In genomic region chr3:122471017-122471721, GRCm38 (mm10) we compare ENCODE assay signal across 10 mouse cellular contexts.
DNase-seq lines count a peak whose midpoint lies in the region; ATAC-seq and TF ChIP-seq lines count a peak whose summit lies in the region.
"Had no signal": no experiment of that assay in that cellular context is flagged by ENCODE, and none has a peak within 500 bp of the region (broad histone marks: within the 10 kb centered on the region; RNA-seq: fewer than 3 reads in every experiment).

No protein-coding gene starts in this region.

- DNase-seq in embryo, embryonic 10 days (ENCODE audit: low spot score): peak; percentile 38
- no peak for DNase-seq in embryo, embryonic 11 days
- peak; percentile 72 to 83 for DNase-seq in cerebellum, adult 18-20 months
- DNase-seq in limb, embryonic 14.5 days (ENCODE audit: low spot score): no peak
- DNase-seq in kidney, postnatal 4 days: no peak
- no peak for DNase-seq in urinary bladder, postnatal 4 days (ENCODE audit: low spot score in 2 of 2)
- DNase-seq: right cerebral cortex, postnatal 25 days had no signal

- peaks cover 89% of the 10 kb centered on the region for H3K79me2 ChIP-seq in C2C12 (ENCODE audit: control insufficient read depth, insufficient read depth)

- H3K27ac ChIP-seq in limb, embryonic 14.5 days (replicated peaks; ENCODE audit: low read depth, low read length): 0 out of 2 replicates have a peak overlapping the region, but pooled peaks have one; percentile 5

- H3K4me1 ChIP-seq in limb, embryonic 14.5 days (ENCODE audit: control insufficient read depth, insufficient read depth, low read length): peaks cover 19% of the 10 kb centered on the region

- H3K4me2 ChIP-seq in limb, embryonic 14.5 days (replicated peaks; ENCODE audit: low read depth, low read length, severe bottlenecking): no peak overlapping the region

- H3K9ac ChIP-seq in limb, embryonic 14.5 days (ENCODE audit: low read depth, low read length, severe bottlenecking): no peak overlapping the region

- TF ChIP-seq CTCF in C2C12 (IDR thresholded peaks at IDR 0.05; ENCODE audit: control insufficient read depth, insufficient read depth, insufficient read length): no peak

- H3K79me3 ChIP-seq in C2C12 (ENCODE audit: low read depth): peaks cover 61% of the 10 kb centered on the region

- no peak for TF ChIP-seq POLR2A in limb, embryonic 14.5 days (IDR thresholded peaks at IDR 0.05; ENCODE audit: borderline replicate concordance, extremely low read depth, insufficient read depth, insufficient read length)

- no peak for ATAC-seq in limb, embryonic 14.5 days (ENCODE audit: low FRiP score, low read depth)
- no peak for ATAC-seq in inflammation-experienced regulatory T-cells, adult 6 months

- H3K36me3 ChIP-seq in C2C12 (ENCODE audit: control insufficient read depth, insufficient read depth): peaks cover 9% of the 10 kb centered on the region
- no peaks in the 10 kb centered on the region for H3K36me3 ChIP-seq in limb, embryonic 14.5 days (ENCODE audit: control insufficient read depth, insufficient read depth, low read length)

- H3K4me3 ChIP-seq in C2C12 (ENCODE audit: insufficient read depth, poor library complexity, severe bottlenecking): no peak overlapping the region
- no peak overlapping the region for H3K4me3 ChIP-seq in limb, embryonic 14.5 days (replicated peaks; ENCODE audit: low read length)
- H3K4me3 ChIP-seq: megakaryocyte, embryonic 14.5 days had no signal

- WGBS in limb, embryonic 14.5 days: 47% methylated on average over 12 of the region's 12 CpGs

- peak overlapping the region; percentile 44 for H3ac ChIP-seq in C2C12 (ENCODE audit: control insufficient read depth, insufficient read length, low read depth)

- no peaks in the 10 kb centered on the region for H3K9me3 ChIP-seq in limb, embryonic 14.5 days (ENCODE audit: control insufficient read depth, low read length)
- H3K9me3 ChIP-seq: megakaryocyte, embryonic 14.5 days had no signal

- no peaks in the 10 kb centered on the region for H3K27me3 ChIP-seq in C2C12 (ENCODE audit: control insufficient read depth, insufficient read depth, insufficient read length)
- no peaks in the 10 kb centered on the region for H3K27me3 ChIP-seq in limb, embryonic 14.5 days (ENCODE audit: control insufficient read depth, insufficient read depth, low read length)

TF ChIP-seq in C2C12, 6 proteins besides CTCF, POLR2A, EP300 and RAD21:
- no peak for TF ChIP-seq USF1 (IDR thresholded peaks at IDR 0.05; ENCODE audit: low read depth)
- TF ChIP-seq MYOD1 (IDR thresholded peaks at IDR 0.05; ENCODE audit: control insufficient read depth, insufficient read length, low read depth): peak; percentile 29
- peak; percentile 78 for TF ChIP-seq CEBPB (IDR thresholded peaks at IDR 0.05; ENCODE audit: low read depth)

Comparison
In these comparisons a context has a peak if more than half of its experiments do, and no peak if none do; other contexts are left out.
1. DNase-seq: peak in embryo, embryonic 10 days (single experiment) and cerebellum, adult 18-20 months (2 of 2); none in embryo, embryonic 11 days (single experiment), limb, embryonic 14.5 days (single experiment), kidney, postnatal 4 days (0 of 2) and urinary bladder, postnatal 4 days (0 of 2).